12 mouse cellular contexts compared by ENCODE assay signal in genomic region chr9:104123622-104124021, GRCm38 (mm10). TPM values are rescaled to one million over a fixed set of nuclear protein-coding genes. Genes with fewer than 3 reads are reported as not detected.
A peak's percentile ranks its signal among the peaks of the same experiment; 100 is the strongest.
DNase-seq lines count a peak whose midpoint lies in the region; ATAC-seq and TF ChIP-seq lines count a peak whose summit lies in the region.
"Had no signal": no experiment of that assay in that cellular context is flagged by ENCODE, and none has a peak within 500 bp of the region (broad histone marks: within the 10 kb centered on the region; RNA-seq: fewer than 3 reads in every experiment).

No protein-coding gene starts in this region.

- no peak overlapping the region for H3K4me2 ChIP-seq in forebrain, embryonic 14.5 days (ENCODE audit: low read length)
- H3K4me2 ChIP-seq in forebrain, embryonic 11.5 days (ENCODE audit: low read depth, low read length, severe bottlenecking) = no peak overlapping the region
- H3K4me2 ChIP-seq: liver, embryonic 13.5 days had no signal

- H3K9me3 ChIP-seq in forebrain, embryonic 14.5 days (replicated peaks; ENCODE audit: control insufficient read depth, low read length) = no peaks in the 10 kb centered on the region
- no peaks in the 10 kb centered on the region for H3K9me3 ChIP-seq in forebrain, embryonic 11.5 days (ENCODE audit: control insufficient read depth, low read length)
- H3K9me3 ChIP-seq: liver, embryonic 13.5 days had no signal

- peaks cover 6% of the 10 kb centered on the region; the same call in 1 of the 2 replicates for H3K4me1 ChIP-seq in forebrain, embryonic 14.5 days (ENCODE audit: control insufficient read depth, insufficient read depth, low read length)
- peaks cover 5% of the 10 kb centered on the region; the same call in 1 of the 2 replicates for H3K4me1 ChIP-seq in forebrain, embryonic 11.5 days (replicated peaks; ENCODE audit: control insufficient read depth, insufficient read depth, low read length)
- H3K4me1 ChIP-seq: liver, embryonic 13.5 days had no signal

- 26% methylated on average over 5 of the region's 5 CpGs for WGBS in forebrain, embryonic 14.5 days
- WGBS in forebrain, embryonic 11.5 days = 63% methylated on average over 5 of the region's 5 CpGs

- no peak overlapping the region for H3K9ac ChIP-seq in forebrain, embryonic 14.5 days (ENCODE audit: low read length)
- no peak overlapping the region for H3K9ac ChIP-seq in forebrain, embryonic 11.5 days (ENCODE audit: low read length)
- H3K9ac ChIP-seq: liver, embryonic 13.5 days had no signal

- TF ChIP-seq CTCF in brain, embryonic 14.5 days (IDR thresholded peaks at IDR 0.05; ENCODE audit: borderline replicate concordance, extremely low read depth, insufficient read depth, insufficient read length) = no peak

- TF ChIP-seq POLR2A in brain, embryonic 14.5 days (IDR thresholded peaks at IDR 0.05; ENCODE audit: borderline replicate concordance, extremely low read depth, insufficient read depth, insufficient read length, poor library complexity, severe bottlenecking) = no peak

- H3K36me3 ChIP-seq in forebrain, embryonic 14.5 days (ENCODE audit: control insufficient read depth, insufficient read depth, low read length) = no peaks in the 10 kb centered on the region
- no peaks in the 10 kb centered on the region for H3K36me3 ChIP-seq in forebrain, embryonic 11.5 days (ENCODE audit: control insufficient read depth, insufficient read depth, low read length)
- H3K36me3 ChIP-seq: liver, embryonic 13.5 days had no signal

- no peak overlapping the region for H3K27ac ChIP-seq in forebrain, embryonic 14.5 days (ENCODE audit: low read depth, low read length)
- H3K27ac ChIP-seq in forebrain, embryonic 11.5 days (ENCODE audit: low read depth, low read length) = no peak overlapping the region
- H3K27ac ChIP-seq: liver, embryonic 13.5 days had no signal

- DNase-seq in forebrain, embryonic 14.5 days (ENCODE audit: low spot score) = peak; percentile 18
- DNase-seq in forebrain, embryonic 11.5 days (ENCODE audit: low spot score) = no peak
- peak; percentile 17 for DNase-seq in layer of hippocampus, adult 11-12 months (ENCODE audit: low spot score)
- DNase-seq in layer of hippocampus, adult 9-10 months (ENCODE audit: low spot score) = no peak
- DNase-seq in brain, embryonic 14.5 days (ENCODE audit: low read depth) = peak; percentile 40
- DNase-seq in mesoderm, embryonic 11.5 days (ENCODE audit: low read depth, low spot score) = peak; percentile 61
- no peak for DNase-seq in cerebellum, adult 8-10 months
- DNase-seq in spleen, postnatal 10 days (ENCODE audit: low spot score in 2 of 2) = no peak
- DNase-seq: adrenal gland, adult 2 months; heart, postnatal 10 days; liver, embryonic 13.5 days had no signal

- H3K4me3 ChIP-seq in forebrain, embryonic 14.5 days (ENCODE audit: low read depth, low read length) = no peak overlapping the region
- H3K4me3 ChIP-seq in forebrain, embryonic 11.5 days (ENCODE audit: low read depth, low read length) = no peak overlapping the region
- H3K4me3 ChIP-seq: liver, embryonic 13.5 days had no signal

- H3K27me3 ChIP-seq in forebrain, embryonic 14.5 days (replicated peaks; ENCODE audit: control insufficient read depth, insufficient read depth, low read length) = no peaks in the 10 kb centered on the region
- H3K27me3 ChIP-seq in forebrain, embryonic 11.5 days (ENCODE audit: control insufficient read depth, insufficient read depth, low read length) = no peaks in the 10 kb centered on the region
- H3K27me3 ChIP-seq: liver, embryonic 13.5 days had no signal

- ATAC-seq in forebrain, embryonic 14.5 days = no peak
- ATAC-seq in forebrain, embryonic 11.5 days (replicated peaks; ENCODE audit: low FRiP score) = no peak
- ATAC-seq: intestine, postnatal 0 days had no signal

RNA-seq across cellular contexts. Expression of gene Ackr4, which starts 3.1 kb away (rescaled TPM):
- 0.33 and 0.35 TPM in 2 replicates for polyA plus RNA-seq in forebrain, embryonic 14.5 days (2014; fragmentation: Nextera tagmentation; extraction: Ambion mirVana)
- 0.64 and 0.68 TPM in 2 replicates for polyA plus RNA-seq in forebrain, embryonic 11.5 days (2014; fragmentation: Nextera tagmentation; extraction: Ambion mirVana)
- polyA plus RNA-seq in brain, embryonic 14.5 days (2012; rRNA removed) = 0.25 and 0.78 TPM in 2 replicates

Comparison
In these comparisons a context has a peak if more than half of its experiments do, and no peak if none do; other contexts are left out.
1. DNase-seq: peak in forebrain, embryonic 14.5 days (single experiment), layer of hippocampus, adult 11-12 months (single experiment), brain, embryonic 14.5 days (single experiment) and mesoderm, embryonic 11.5 days (single experiment); none in forebrain, embryonic 11.5 days (single experiment), layer of hippocampus, adult 9-10 months (single experiment), cerebellum, adult 8-10 months (single experiment) and spleen, postnatal 10 days (0 of 2).